15 mouse cellular contexts compared by ENCODE assay signal in genomic region chr6:144323372-144323771, GRCm38 (mm10).
"Had no signal": no experiment of that assay in that cellular context is flagged by ENCODE, and none has a peak within 500 bp of the region (broad histone marks: within the 10 kb centered on the region; RNA-seq: fewer than 3 reads in every experiment).

No protein-coding gene starts in this region.

- H3K36me3 ChIP-seq: liver, embryonic 13.5 days; liver, embryonic 15.5 days; midbrain, embryonic 13.5 days; midbrain, embryonic 15.5 days; neural tube, embryonic 12.5 days had no signal

- H3K4me1 ChIP-seq: liver, embryonic 13.5 days; liver, embryonic 15.5 days; megakaryocyte, embryonic 14.5 days; midbrain, embryonic 13.5 days; midbrain, embryonic 15.5 days; neural tube, embryonic 12.5 days had no signal

- H3K27me3 ChIP-seq: liver, embryonic 13.5 days; liver, embryonic 15.5 days; megakaryocyte, embryonic 14.5 days; midbrain, embryonic 13.5 days; midbrain, embryonic 15.5 days; neural tube, embryonic 12.5 days had no signal

- H3K9ac ChIP-seq: liver, embryonic 13.5 days; liver, embryonic 15.5 days; liver, postnatal 0 days; midbrain, embryonic 13.5 days; midbrain, embryonic 15.5 days; neural tube, embryonic 12.5 days had no signal

- H3K4me2 ChIP-seq: liver, embryonic 13.5 days; liver, embryonic 15.5 days; midbrain, embryonic 11.5 days; midbrain, embryonic 13.5 days; midbrain, embryonic 15.5 days; neural tube, embryonic 12.5 days had no signal

- H3K27ac ChIP-seq: liver, embryonic 13.5 days; liver, embryonic 15.5 days; macrophage; midbrain, embryonic 13.5 days; midbrain, embryonic 15.5 days; neural tube, embryonic 12.5 days had no signal

- H3K4me3 ChIP-seq: liver, embryonic 13.5 days; liver, embryonic 15.5 days; megakaryocyte, embryonic 14.5 days; midbrain, embryonic 13.5 days; midbrain, embryonic 15.5 days; neural tube, embryonic 12.5 days had no signal

- ATAC-seq: liver, postnatal 0 days; midbrain, embryonic 13.5 days; midbrain, embryonic 15.5 days had no signal

- DNase-seq: liver, embryonic 13.5 days; liver, postnatal 0 days; lung, adult 2 months; lung, postnatal 10 days; right cerebral cortex, postnatal 14 days; thymus, adult 2 months; thymus, postnatal 25 days; thymus, postnatal 4 days had no signal

- H3K9me3 ChIP-seq: liver, embryonic 13.5 days; liver, embryonic 15.5 days; midbrain, embryonic 13.5 days; midbrain, embryonic 15.5 days; neural tube, embryonic 12.5 days had no signal
